Mouse (Mus musculus): Measurements from ENCODE around the gene Alms1.
A peak's percentile ranks its signal among the peaks of the same experiment; 100 is the strongest.
"Not testable (repeated sequence)": the region's sequence is repeated elsewhere in the genome, so short reads cannot be mapped to it uniquely, and the experiment has no call there.

Alms1 gene

GRCm38 (mm10) chr6:85587396-85588143 is at the start of gene Alms1:
Gene Alms1 (plus strand): TSS chr6:85587531.
- peak; percentile 95 for DNase-seq

- peak; percentile 72 for DNase-seq
Measured at GRCm38 (mm10) chr6:85543351-85544175, 43.8 kb upstream of the Alms1 start.

GRCm38 (mm10) chr6:85544251-85544881 is 43.0 kb upstream of the Alms1 start:
- peak; percentile 91 for DNase-seq

- no peak for DNase-seq
Measured at GRCm38 (mm10) chr6:85547642-85548041, 39.7 kb upstream of the Alms1 start.

- no peak for DNase-seq
Measured at GRCm38 (mm10) chr6:85562374-85562773, 25.0 kb upstream of the Alms1 start.

GRCm38 (mm10) chr6:85572816-85573215 is 14.5 kb upstream of the Alms1 start:
- DNase-seq = no peak

GRCm38 (mm10) chr6:85581688-85582087 is 5.6 kb upstream of the Alms1 start:
- no peak for DNase-seq

GRCm38 (mm10) chr6:85584612-85585011 is 2.7 kb upstream of the Alms1 start:
- no peak for DNase-seq

- peak; percentile 51 for DNase-seq
Measured at GRCm38 (mm10) chr6:85586805-85587367, 445 bp upstream of the Alms1 start.

- DNase-seq = no peak
Measured at GRCm38 (mm10) chr6:85588164-85588563, 833 bp downstream of the Alms1 start.

- no peak for DNase-seq
Measured at GRCm38 (mm10) chr6:85588568-85588967, 1.2 kb downstream of the Alms1 start.

- no peak for DNase-seq
Measured at GRCm38 (mm10) chr6:85590116-85590515, 2.8 kb downstream of the Alms1 start.

- DNase-seq = no peak
Measured at GRCm38 (mm10) chr6:85599310-85599709, 12.0 kb downstream of the Alms1 start.

GRCm38 (mm10) chr6:85610511-85610910 is 23.2 kb downstream of the Alms1 start:
- no peak for DNase-seq

- DNase-seq = peak; percentile 59
Measured at GRCm38 (mm10) chr6:85620826-85621225, 33.5 kb downstream of the Alms1 start.

- no peak for DNase-seq
Measured at GRCm38 (mm10) chr6:85621600-85621999, 34.3 kb downstream of the Alms1 start.

- no peak for DNase-seq
Measured at GRCm38 (mm10) chr6:85624511-85624910, 37.2 kb downstream of the Alms1 start.

GRCm38 (mm10) chr6:85633165-85633564 is 45.8 kb downstream of the Alms1 start:
- no peak for DNase-seq

GRCm38 (mm10) chr6:85653244-85653643 is 65.9 kb downstream of the Alms1 start:
- no peak for DNase-seq

- DNase-seq = not testable (repeated sequence)
Measured at GRCm38 (mm10) chr6:85701943-85702342, 114.6 kb downstream of the Alms1 start.

GRCm38 (mm10) chr6:85709206-85709605 is 121.9 kb downstream of the Alms1 start:
- DNase-seq = peak; percentile 32

GRCm38 (mm10) chr6:85709607-85710006 is 122.3 kb downstream of the Alms1 start:
- not testable (repeated sequence) for DNase-seq

GRCm38 (mm10) chr6:85713105-85713504 is 125.8 kb downstream of the Alms1 start, which contains the start of gene Nat8f7:
Gene Nat8f7 (minus strand): TSS chr6:85713205.
- not testable (repeated sequence) for DNase-seq

Data from cerebellum, adult 11-12 months (tissue).